Mouse (Mus musculus): ENCODE measurements around the gene Pxmp4. TPM values are rescaled to one million over a fixed set of nuclear protein-coding genes. Genes with fewer than 3 reads are reported as not detected.

Gene Pxmp4
- polyA plus RNA-seq, 1 experiment from 2014 or later, result 21.4 TPM

DNA sequence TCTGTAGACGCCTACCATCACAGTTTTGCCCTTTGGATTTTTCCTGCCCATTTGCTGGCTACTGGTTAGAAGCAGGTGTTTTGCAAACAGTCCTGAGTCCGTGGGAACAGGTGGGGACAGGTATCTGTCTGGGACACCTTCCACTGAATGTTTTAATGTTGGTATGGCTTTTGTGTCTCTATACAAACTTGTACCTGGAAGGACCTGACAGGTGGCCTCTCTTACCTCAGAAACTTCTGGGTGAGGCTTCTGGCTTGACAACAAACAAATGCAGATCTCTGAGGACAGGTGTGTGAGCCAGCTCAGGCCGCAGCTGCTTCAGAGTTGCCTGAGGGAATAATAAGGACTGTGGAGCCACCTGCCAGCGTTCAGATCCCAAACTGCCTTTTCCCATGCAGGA lies 35.6 kb upstream of the Pxmp4 start:
- Histone ChIP-seq H3K36me3 (ENCODE audit: control insufficient read depth, insufficient read depth, low read length) (peaks cover 14% of the 10 kb centered on the region), H3K4me3 (ENCODE audit: low read depth, low read length) (no peak overlapping the region), H3K4me2 (no peak overlapping the region), H3K27me3 (ENCODE audit: control insufficient read depth, insufficient read depth, low read length) (no peaks in the 10 kb centered on the region), H3K9ac (ENCODE audit: low read depth, low read length) (no peak overlapping the region), H3K9me3 (replicated peaks; ENCODE audit: control insufficient read depth, low read length) (no peaks in the 10 kb centered on the region), H3K27ac (ENCODE audit: low read depth, low read length) (no peak overlapping the region), H3K4me1 (ENCODE audit: control insufficient read depth, insufficient read depth, low read length) (0 out of 2 replicates have a peak, but pooled peaks cover 3% of the 10 kb centered on the region)
- WGBS (ENCODE audit: insufficient replicate concordance), result 90% methylated on average over 4 of the region's 4 CpGs
- no peak for ATAC-seq (replicated peaks; ENCODE audit: insufficient number of reproducible peaks, low FRiP score, low TSS enrichment)

DNA sequence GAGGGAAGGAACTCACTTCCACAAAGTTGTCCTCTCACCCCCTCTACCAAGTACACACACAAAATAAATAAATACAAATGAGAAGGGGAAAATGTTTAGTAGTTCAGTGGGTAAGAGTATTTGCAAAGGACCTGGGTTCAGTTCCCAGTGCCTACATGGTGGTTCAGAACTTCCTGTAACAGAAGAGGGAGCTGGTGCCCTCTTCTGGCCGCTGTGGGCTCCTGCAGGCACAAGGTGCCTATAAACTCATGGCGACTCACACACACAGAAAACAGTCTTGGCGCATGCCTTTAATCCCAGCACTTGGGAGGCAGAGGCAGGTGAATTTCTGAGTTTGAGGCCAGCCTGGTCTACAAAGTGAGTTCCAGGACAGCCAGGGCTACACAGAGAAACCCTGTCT lies 35.0 kb upstream of the Pxmp4 start:
- Histone ChIP-seq H3K36me3 (ENCODE audit: control insufficient read depth, insufficient read depth, low read length) (peaks cover 14% of the 10 kb centered on the region), H3K9me3 (replicated peaks; ENCODE audit: control insufficient read depth, low read length) (no peaks in the 10 kb centered on the region), H3K4me3 (ENCODE audit: low read depth, low read length) (no peak overlapping the region), H3K27ac (ENCODE audit: low read depth, low read length) (no peak overlapping the region), H3K4me1 (ENCODE audit: control insufficient read depth, insufficient read depth, low read length) (0 out of 2 replicates have a peak, but pooled peaks cover 3% of the 10 kb centered on the region), H3K9ac (ENCODE audit: low read depth, low read length) (no peak overlapping the region), H3K4me2 (no peak overlapping the region), H3K27me3 (ENCODE audit: control insufficient read depth, insufficient read depth, low read length) (no peaks in the 10 kb centered on the region)
- WGBS (ENCODE audit: insufficient replicate concordance), result 88% methylated on average over 3 of the region's 3 CpGs
- ATAC-seq (replicated peaks; ENCODE audit: insufficient number of reproducible peaks, low FRiP score, low TSS enrichment), result no peak

DNA sequence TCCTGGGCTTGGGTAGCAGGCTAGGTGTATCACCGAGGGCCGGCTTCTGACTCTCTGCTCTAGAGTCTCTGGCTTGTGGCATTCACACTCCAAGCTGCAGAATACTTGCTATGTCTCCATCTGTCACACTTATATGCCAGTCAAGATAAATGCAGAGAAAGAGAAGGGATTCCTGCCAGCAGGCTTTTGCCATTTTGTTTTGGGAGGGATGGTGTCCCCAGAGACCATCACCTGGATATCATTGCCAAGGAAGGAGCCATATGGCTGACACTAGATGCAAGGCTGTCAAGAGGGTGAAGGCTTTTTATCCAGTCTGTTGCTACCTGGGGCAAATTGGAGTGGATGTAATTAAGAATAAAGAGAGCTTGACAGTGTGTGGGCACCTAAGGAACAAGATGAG lies 32.3 kb upstream of the Pxmp4 start:
- 85% methylated on average over 2 of the region's 2 CpGs for WGBS (ENCODE audit: insufficient replicate concordance)
- no peak for ATAC-seq (replicated peaks; ENCODE audit: insufficient number of reproducible peaks, low FRiP score, low TSS enrichment)
- H3K4me2 ChIP-seq, result no peak overlapping the region
- no peaks in the 10 kb centered on the region for H3K27me3 ChIP-seq (ENCODE audit: control insufficient read depth, insufficient read depth, low read length)
- peaks cover 12% of the 10 kb centered on the region for H3K36me3 ChIP-seq (ENCODE audit: control insufficient read depth, insufficient read depth, low read length)
- H3K4me3 ChIP-seq (ENCODE audit: low read depth, low read length), result no peak overlapping the region
- H3K9me3 ChIP-seq (replicated peaks; ENCODE audit: control insufficient read depth, low read length), result no peaks in the 10 kb centered on the region
- no peaks in the 10 kb centered on the region for H3K4me1 ChIP-seq (ENCODE audit: control insufficient read depth, insufficient read depth, low read length)
- H3K9ac ChIP-seq (ENCODE audit: low read depth, low read length), result no peak overlapping the region
- no peak overlapping the region for H3K27ac ChIP-seq (ENCODE audit: low read depth, low read length)

DNA sequence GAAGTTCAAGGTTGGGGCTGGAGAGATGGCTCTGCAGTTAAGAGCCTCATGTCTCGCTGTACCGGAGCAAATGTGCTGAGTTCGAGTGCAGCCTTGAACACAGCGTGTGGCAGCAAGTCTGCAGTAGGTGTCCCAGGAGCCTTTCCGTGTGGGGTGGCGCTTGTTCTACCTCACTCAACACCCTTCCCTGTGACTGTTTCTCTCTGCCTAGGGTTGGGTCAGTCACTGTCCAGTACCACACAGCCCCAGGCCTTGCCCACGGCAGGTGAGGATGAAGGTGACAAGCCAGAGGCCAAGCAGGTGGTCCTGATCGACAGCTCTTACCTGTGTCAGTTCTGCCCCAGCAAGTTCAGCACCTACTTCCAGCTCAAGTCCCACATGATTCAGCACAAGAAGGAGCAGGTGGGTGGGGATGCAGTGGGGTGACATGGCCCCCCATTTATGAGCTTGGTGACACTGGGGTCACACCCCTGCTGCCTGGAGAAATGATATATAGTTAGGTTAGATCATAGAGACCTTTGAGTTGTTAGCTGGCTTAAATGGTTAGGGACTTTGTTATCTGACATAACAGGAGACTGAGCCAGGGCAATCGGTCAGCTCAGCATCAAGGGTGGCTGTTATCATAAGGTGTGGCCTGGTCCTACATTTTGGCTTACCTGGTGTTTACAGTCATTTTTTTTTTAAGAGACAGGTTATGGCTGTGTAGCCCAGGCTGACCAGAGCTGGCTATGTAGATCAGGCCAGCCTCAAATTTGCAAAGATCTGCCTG lies 30.6 kb upstream of the Pxmp4 start:
- no peaks in the 10 kb centered on the region for H3K9me3 ChIP-seq (replicated peaks; ENCODE audit: control insufficient read depth, low read length)
- no peak overlapping the region for H3K9ac ChIP-seq (ENCODE audit: low read depth, low read length)
- 0 out of 2 replicates have a peak overlapping the region, but pooled peaks have one; percentile 5 for H3K27ac ChIP-seq (ENCODE audit: low read depth, low read length)
- H3K4me2 ChIP-seq, result peak overlapping the region; percentile 27
- 84% methylated on average over 9 of the region's 9 CpGs for WGBS (ENCODE audit: insufficient replicate concordance)
- H3K27me3 ChIP-seq (ENCODE audit: control insufficient read depth, insufficient read depth, low read length), result no peaks in the 10 kb centered on the region
- H3K4me3 ChIP-seq (ENCODE audit: low read depth, low read length), result no peak overlapping the region
- ATAC-seq (replicated peaks; ENCODE audit: insufficient number of reproducible peaks, low FRiP score, low TSS enrichment), result no peak; the same call in 1 of the 2 replicates
- H3K4me1 ChIP-seq (ENCODE audit: control insufficient read depth, insufficient read depth, low read length), result no peaks in the 10 kb centered on the region
- peaks cover 12% of the 10 kb centered on the region for H3K36me3 ChIP-seq (ENCODE audit: control insufficient read depth, insufficient read depth, low read length)

GRCm38 (mm10) chr2:154633039-154633742 lies 29.7 kb upstream of the Pxmp4 start:
- no peaks in the 10 kb centered on the region for H3K27me3 ChIP-seq (ENCODE audit: control insufficient read depth, insufficient read depth, low read length)
- H3K36me3 ChIP-seq (ENCODE audit: control insufficient read depth, insufficient read depth, low read length), result peaks cover 8% of the 10 kb centered on the region
- H3K4me3 ChIP-seq (ENCODE audit: low read depth, low read length), result no peak overlapping the region
- peak overlapping the region; percentile 57 for H3K27ac ChIP-seq (ENCODE audit: low read depth, low read length)
- H3K9ac ChIP-seq (ENCODE audit: low read depth, low read length), result no peak overlapping the region
- WGBS (ENCODE audit: insufficient replicate concordance), result 80% methylated on average over 5 of the region's 5 CpGs
- no peak for ATAC-seq (replicated peaks; ENCODE audit: insufficient number of reproducible peaks, low FRiP score, low TSS enrichment)
- no peak overlapping the region; the same call in 1 of the 2 replicates for H3K4me2 ChIP-seq
- no peaks in the 10 kb centered on the region for H3K9me3 ChIP-seq (replicated peaks; ENCODE audit: control insufficient read depth, low read length)
- H3K4me1 ChIP-seq (ENCODE audit: control insufficient read depth, insufficient read depth, low read length), result no peaks in the 10 kb centered on the region

- no peaks in the 10 kb centered on the region for H3K27me3 ChIP-seq (ENCODE audit: control insufficient read depth, insufficient read depth, low read length)
- peak overlapping the region; percentile 15 for H3K4me3 ChIP-seq (ENCODE audit: low read depth, low read length)
- WGBS (ENCODE audit: insufficient replicate concordance), result 76% methylated on average over 16 of the region's 16 CpGs
- 0 out of 2 replicates have a peak, but pooled peaks cover 3% of the 10 kb centered on the region for H3K36me3 ChIP-seq (ENCODE audit: control insufficient read depth, insufficient read depth, low read length)
- H3K4me1 ChIP-seq (ENCODE audit: control insufficient read depth, insufficient read depth, low read length), result no peaks in the 10 kb centered on the region
- ATAC-seq (replicated peaks; ENCODE audit: insufficient number of reproducible peaks, low FRiP score, low TSS enrichment), result peak; percentile 52; the same call in 1 of the 2 replicates
- no peaks in the 10 kb centered on the region for H3K9me3 ChIP-seq (replicated peaks; ENCODE audit: control insufficient read depth, low read length)
- H3K27ac ChIP-seq (ENCODE audit: low read depth, low read length), result peak overlapping the region; percentile 80
- no peak overlapping the region; the same call in 1 of the 2 replicates for H3K9ac ChIP-seq (ENCODE audit: low read depth, low read length)
- H3K4me2 ChIP-seq, result peak overlapping the region; percentile 7
Observed at GRCm38 (mm10) chr2:154632203-154632780, 28.8 kb upstream of the Pxmp4 start.

DNA sequence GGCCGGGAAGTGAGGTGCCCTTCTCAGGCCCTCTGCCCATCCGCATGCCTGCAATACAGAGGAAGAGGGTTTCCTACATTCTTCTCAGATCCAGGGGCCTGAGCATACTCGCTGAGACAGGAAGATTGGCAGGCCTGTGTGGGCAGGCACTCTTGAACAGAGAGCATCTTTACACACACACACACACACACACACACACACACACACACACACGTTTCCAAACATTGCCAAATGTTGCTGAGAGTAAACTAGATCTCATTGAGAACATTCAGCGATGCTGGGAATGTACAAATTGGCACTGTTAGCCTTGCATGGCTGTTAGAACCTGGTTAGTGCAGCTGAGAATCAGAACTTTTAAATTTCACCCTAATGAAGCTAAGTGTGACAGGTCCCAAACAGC lies 27.0 kb upstream of the Pxmp4 start:
- Histone ChIP-seq H3K27ac (ENCODE audit: low read depth, low read length) (no peak overlapping the region), H3K9me3 (replicated peaks; ENCODE audit: control insufficient read depth, low read length) (no peaks in the 10 kb centered on the region), H3K9ac (ENCODE audit: low read depth, low read length) (no peak overlapping the region), H3K36me3 (ENCODE audit: control insufficient read depth, insufficient read depth, low read length) (0 out of 2 replicates have a peak, but pooled peaks cover 3% of the 10 kb centered on the region), H3K27me3 (ENCODE audit: control insufficient read depth, insufficient read depth, low read length) (no peaks in the 10 kb centered on the region), H3K4me2 (peak overlapping the region; percentile 7; the same call in 1 of the 2 replicates), H3K4me3 (ENCODE audit: low read depth, low read length) (no peak overlapping the region), H3K4me1 (ENCODE audit: control insufficient read depth, insufficient read depth, low read length) (no peaks in the 10 kb centered on the region)
- 76% methylated on average over 5 of the region's 5 CpGs for WGBS (ENCODE audit: insufficient replicate concordance)
- no peak for ATAC-seq (replicated peaks; ENCODE audit: insufficient number of reproducible peaks, low FRiP score, low TSS enrichment)

DNA sequence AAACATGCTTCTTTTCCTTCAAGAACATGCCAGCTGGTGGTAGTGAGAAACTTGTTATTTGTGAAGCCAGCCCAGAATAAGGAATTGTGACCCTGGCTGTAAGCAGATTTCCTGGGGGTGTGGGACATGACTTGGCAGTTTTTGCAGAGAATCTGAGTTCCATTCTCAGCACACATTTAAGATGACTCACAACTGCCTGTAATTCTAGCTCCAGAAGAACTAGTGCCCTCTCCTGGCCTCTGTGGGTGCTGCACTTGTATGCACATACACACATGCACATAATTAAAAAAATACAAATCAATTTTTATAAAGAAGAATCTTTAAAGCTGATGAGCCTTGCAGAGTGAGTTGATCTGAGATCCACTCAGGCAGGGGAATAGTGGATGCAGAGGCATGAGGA lies 20.6 kb upstream of the Pxmp4 start:
- Histone ChIP-seq H3K9ac (ENCODE audit: low read depth, low read length) (no peak overlapping the region), H3K4me2 (no peak overlapping the region), H3K4me3 (ENCODE audit: low read depth, low read length) (no peak overlapping the region), H3K9me3 (replicated peaks; ENCODE audit: control insufficient read depth, low read length) (no peaks in the 10 kb centered on the region), H3K36me3 (ENCODE audit: control insufficient read depth, insufficient read depth, low read length) (peaks cover 3% of the 10 kb centered on the region; the same call in 1 of the 2 replicates), H3K27ac (ENCODE audit: low read depth, low read length) (no peak overlapping the region), H3K27me3 (ENCODE audit: control insufficient read depth, insufficient read depth, low read length) (no peaks in the 10 kb centered on the region), H3K4me1 (ENCODE audit: control insufficient read depth, insufficient read depth, low read length) (0 out of 2 replicates have a peak, but pooled peaks cover 3% of the 10 kb centered on the region)
- no peak for ATAC-seq (replicated peaks; ENCODE audit: insufficient number of reproducible peaks, low FRiP score, low TSS enrichment)

Data from heart, embryonic 11.5 days (tissue).